Mouse (Mus musculus) ES-Bruce4 (cell line): ENCODE results near the gene Actl6b. TPM values are rescaled to one million over a fixed set of nuclear protein-coding genes. Genes with fewer than 3 reads are reported as not detected.

Experiments
- H3K27ac ChIP-seq: 2 replicates; pipeline ENCODE4 v1.5.1; 2012; ENCODE audit warnings: low read length, inconsistent platforms; ENCODE audit not compliant: insufficient read depth
- H3K27me3 ChIP-seq: 2 replicates; pipeline ENCODE4 v1.6.1; 2012; ENCODE audit warnings: mild to moderate bottlenecking, low read length, inconsistent platforms; ENCODE audit not compliant: control insufficient read depth, poor library complexity, insufficient read depth, severe bottlenecking
- H3K36me3 ChIP-seq: 2 replicates; pipeline ENCODE4 v1.6.1; 2012; ENCODE audit warnings: inconsistent platforms, mild to moderate bottlenecking, low read length, moderate library complexity; ENCODE audit not compliant: control insufficient read depth, poor library complexity, insufficient read depth, severe bottlenecking
- H3K4me1 ChIP-seq: one replicate; pipeline ENCODE4 v1.8.1; 2011; ENCODE audit warnings: low read length; ENCODE audit not compliant: control insufficient read depth, insufficient read depth
- H3K4me3 ChIP-seq: 2 replicates; pipeline ENCODE4 v1.5.1; 2011; ENCODE audit warnings: low read depth, mild to moderate bottlenecking, low read length
- H3K9ac ChIP-seq: 2 replicates; pipeline ENCODE4 v1.6.1; 2012; ENCODE audit warnings: low read depth, mild to moderate bottlenecking, inconsistent platforms; ENCODE audit not compliant: poor library complexity, severe bottlenecking
- H3K9me3 ChIP-seq: replicated peaks from 2 replicates; pipeline ENCODE4 v1.6.1; 2012; ENCODE audit warnings: mild to moderate bottlenecking, low read length, inconsistent platforms; ENCODE audit not compliant: control insufficient read depth, poor library complexity, insufficient read depth, severe bottlenecking
- CTCF ChIP-seq: IDR thresholded peaks from one replicate; pipeline ENCODE4 v1.8.1; 2011; ENCODE audit warnings: low read depth, low read length
- EP300 ChIP-seq: IDR thresholded peaks from 2 replicates; pipeline ENCODE4 v1.6.1; 2011; ENCODE audit warnings: low read depth, low read length; ENCODE audit not compliant: insufficient read depth
- POLR2A ChIP-seq: IDR thresholded peaks from one replicate; pipeline ENCODE4 v1.8.1; 2011; ENCODE audit warnings: low read length; ENCODE audit not compliant: insufficient read depth
- polyA plus RNA-seq: library from polyadenylated mRNA; stranded (reverse); fragments of >200 nt; gene quantifications from 2 replicates; pipeline ENCODE4 v1.2.4, GENCODE M21; 2011; ENCODE audit warnings: low read depth; ENCODE audit not compliant: missing spikeins, insufficient read depth, insufficient read length

Actl6b gene
- polyA plus RNA-seq, 1 experiment = not detected

- TF ChIP-seq EP300 = no peak
- no peak for TF ChIP-seq CTCF
- TF ChIP-seq POLR2A = no peak
- Histone ChIP-seq H3K36me3 (no peaks in the 10 kb centered on the region), H3K27me3 (no peaks in the 10 kb centered on the region), H3K27ac (no peak overlapping the region), H3K9ac (no peak overlapping the region), H3K4me3 (no peak overlapping the region), H3K9me3 (no peaks in the 10 kb centered on the region), H3K4me1 (no peaks in the 10 kb centered on the region)
Observed at GRCm38 (mm10) chr5:137544926-137545325, 8.4 kb upstream of the Actl6b start.

- Histone ChIP-seq H3K36me3 (no peaks in the 10 kb centered on the region), H3K9ac (no peak overlapping the region), H3K27ac (no peak overlapping the region), H3K27me3 (no peaks in the 10 kb centered on the region), H3K9me3 (no peaks in the 10 kb centered on the region), H3K4me1 (no peaks in the 10 kb centered on the region), H3K4me3 (no peak overlapping the region)
- TF ChIP-seq POLR2A = no peak
- no peak for TF ChIP-seq CTCF
- TF ChIP-seq EP300 = no peak
Observed at GRCm38 (mm10) chr5:137545596-137545995, 7.7 kb upstream of the Actl6b start.

- Histone ChIP-seq H3K27ac (no peak overlapping the region), H3K27me3 (no peaks in the 10 kb centered on the region)
Observed at GRCm38 (mm10) chr5:137549840-137550239, 3.5 kb upstream of the Actl6b start.

GRCm38 (mm10) chr5:137551119-137551518, 2.2 kb upstream of the Actl6b start:
- H3K36me3 ChIP-seq = no peaks in the 10 kb centered on the region
- TF ChIP-seq EP300 (no peak), CTCF (no peak), POLR2A (no peak)
- no peaks in the 10 kb centered on the region for H3K4me1 ChIP-seq
- H3K4me3 ChIP-seq = no peak overlapping the region
- H3K27me3 ChIP-seq = no peaks in the 10 kb centered on the region
- no peak overlapping the region for H3K9ac ChIP-seq
- no peak overlapping the region for H3K27ac ChIP-seq
- no peaks in the 10 kb centered on the region for H3K9me3 ChIP-seq

More at GRCm38 (mm10) chr5:137549840-137550239, 3.5 kb upstream of the Actl6b start:
- TF ChIP-seq CTCF = no peak
- no peak for TF ChIP-seq POLR2A
- TF ChIP-seq EP300 = no peak
- Histone ChIP-seq H3K9ac (no peak overlapping the region), H3K4me1 (no peaks in the 10 kb centered on the region), H3K9me3 (no peaks in the 10 kb centered on the region), H3K4me3 (no peak overlapping the region), H3K36me3 (no peaks in the 10 kb centered on the region)

- Histone ChIP-seq H3K27me3 (no peaks in the 10 kb centered on the region), H3K4me3 (peak overlapping the region; percentile 53), H3K9me3 (no peaks in the 10 kb centered on the region), H3K9ac (no peak overlapping the region), H3K4me1 (no peaks in the 10 kb centered on the region), H3K36me3 (no peaks in the 10 kb centered on the region), H3K27ac (no peak overlapping the region)
- TF ChIP-seq CTCF = no peak
- TF ChIP-seq EP300 = no peak
- no peak for TF ChIP-seq POLR2A
Observed at GRCm38 (mm10) chr5:137553000-137553399, 317 bp upstream of the Actl6b start.

- Histone ChIP-seq H3K27me3 (no peaks in the 10 kb centered on the region), H3K4me3 (no peak overlapping the region), H3K9ac (no peak overlapping the region), H3K9me3 (no peaks in the 10 kb centered on the region), H3K36me3 (no peaks in the 10 kb centered on the region), H3K4me1 (no peaks in the 10 kb centered on the region), H3K27ac (no peak overlapping the region)
- no peak for TF ChIP-seq CTCF
- TF ChIP-seq POLR2A = no peak
- TF ChIP-seq EP300 = no peak
Observed at GRCm38 (mm10) chr5:137553898-137554297, 581 bp downstream of the Actl6b start.
